Mouse (Mus musculus) cerebellum, adult 2 months (tissue): Measurements from ENCODE around the gene Olfr1330. TPM values are rescaled to one million over a fixed set of nuclear protein-coding genes. Genes with fewer than 3 reads are reported as not detected.

ENCODE experiments used
- DNase-seq, 2 experiments: peaks; one replicate each; pipeline ENCODE4 v3.0.0; 2021
- H3K27ac ChIP-seq: fragments of 200-500 bp; 2 replicates; pipeline ENCODE4 v1.5.1; 2012; ENCODE audit warnings: low read length, control low read depth, inconsistent platforms; ENCODE audit not compliant: insufficient read depth
- H3K27me3 ChIP-seq: fragments of 200-500 bp; 2 replicates; pipeline ENCODE4 v1.6.1; 2012; ENCODE audit warnings: inconsistent platforms, mild to moderate bottlenecking, low read length, moderate library complexity; ENCODE audit not compliant: control insufficient read depth, insufficient read depth
- H3K4me1 ChIP-seq: fragments of 200-500 bp; 2 replicates; pipeline ENCODE4 v1.6.1; 2011; ENCODE audit warnings: low read length; ENCODE audit not compliant: control insufficient read depth, insufficient read depth
- H3K4me3 ChIP-seq: fragments of 200-500 bp; replicated peaks from 2 replicates; pipeline ENCODE3; 2011; ENCODE audit warnings: mild to moderate bottlenecking, low read depth, low read length, control low read depth; ENCODE audit not compliant: insufficient read depth
- CTCF ChIP-seq: fragments of 200-500 bp; IDR thresholded peaks from 2 replicates; pipeline ENCODE4 v1.5.1; 2011; ENCODE audit warnings: low read depth, mild to moderate bottlenecking, control low read depth, low read length, moderate library complexity, borderline replicate concordance; ENCODE audit not compliant: insufficient read depth
- POLR2A ChIP-seq: fragments of 200-500 bp; IDR thresholded peaks from 2 replicates; pipeline ENCODE4 v1.6.1; 2011; ENCODE audit warnings: low read length, control low read depth, borderline replicate concordance; ENCODE audit not compliant: insufficient read depth
- WGBS: fragments of 180-500 bp; shearing (Covaris S2); methylation state at CpG from one replicate; pipeline ENCODE4 v1.1.7; 2018; 5-methylcytosine and 5-hydroxymethylcytosine counted together
- polyA plus RNA-seq: library from polyadenylated mRNA; depleted of rRNA; stranded (reverse); fragments of >200 nt; gene quantifications from 2 replicates; pipeline ENCODE4 v1.2.3, GENCODE M21; 2012; rRNA removed

Gene Olfr1330
- polyA plus RNA-seq, 1 experiment: not detected

GRCm38 (mm10) chr4:118938512-118938911, 50.1 kb downstream of the Olfr1330 start, which contains the start of gene Olfr1328:
Gene Olfr1328 (minus strand): TSS chr4:118938612.
- TF ChIP-seq POLR2A (no peak), CTCF (no peak)
- Histone ChIP-seq H3K4me1 (no peaks in the 10 kb centered on the region), H3K27me3 (no peaks in the 10 kb centered on the region), H3K27ac (no peak within 1 kb of the TSS), H3K4me3 (no peak within 1 kb of the TSS)
- WGBS: 73% methylated on average over 2 of the region's 2 CpGs
- DNase-seq: no peak

Other genes starting within 250 kb of the Olfr1330 start
- gene Olfr62, start 229.6 kb upstream of the Olfr1330 start, polyA plus RNA-seq: not detected in 2 replicates
- not detected in 2 replicates for gene Olfr1342, start 195.8 kb upstream of the Olfr1330 start, polyA plus RNA-seq
- gene Olfr1341, start 185.1 kb upstream of the Olfr1330 start, polyA plus RNA-seq: not detected in 2 replicates
- not detected in 2 replicates for gene Olfr1340, start 168.5 kb upstream of the Olfr1330 start, polyA plus RNA-seq
- not detected in 2 replicates for gene Olfr1339, start 156.4 kb upstream of the Olfr1330 start, polyA plus RNA-seq
- gene Olfr1338, start 129.9 kb upstream of the Olfr1330 start, polyA plus RNA-seq: not detected in 2 replicates
- not detected in 2 replicates for gene Olfr1337, start 106.0 kb upstream of the Olfr1330 start, polyA plus RNA-seq
- gene Olfr1335, start 78.7 kb upstream of the Olfr1330 start, polyA plus RNA-seq: not detected in 2 replicates
- not detected in 2 replicates for gene Olfr1333, start 52.3 kb upstream of the Olfr1330 start, polyA plus RNA-seq
- gene Olfr1331, start 23.9 kb upstream of the Olfr1330 start, polyA plus RNA-seq: not detected in 2 replicates
- not detected in 2 replicates for gene Olfr1329, start 28.9 kb downstream of the Olfr1330 start, polyA plus RNA-seq
- not detected in 2 replicates for gene Olfr1328, start 50.0 kb downstream of the Olfr1330 start, polyA plus RNA-seq
- gene Lao1, start 73.0 kb downstream of the Olfr1330 start, polyA plus RNA-seq: 0.13 and 0.16 TPM in 2 replicates
- gene Slc2a1, start 220.1 kb downstream of the Olfr1330 start, polyA plus RNA-seq: 121 and 125 TPM in 2 replicates